Mouse (Mus musculus): ENCODE measurements at regions not wholly inside any gene's neighbourhood (a gene's known extent, or its start where the extent isn't known, plus 50 kb on each side); places are given as distances from the start of the nearest gene placed in this dataset.

- no peaks in the 10 kb centered on the region for H3K4me1 ChIP-seq (ENCODE audit: control insufficient read depth, insufficient read depth, low read length)
- peaks cover 20% of the 10 kb centered on the region for H3K9me3 ChIP-seq (replicated peaks; ENCODE audit: control insufficient read depth, insufficient read depth, low read length, poor library complexity, severe bottlenecking)
- TF ChIP-seq POLR2A (IDR thresholded peaks at IDR 0.05; ENCODE audit: insufficient read depth, low read length): no peak
- no peak for TF ChIP-seq EP300 (IDR thresholded peaks at IDR 0.05; ENCODE audit: insufficient read depth, low read depth, low read length)
- no peak for TF ChIP-seq CTCF (IDR thresholded peaks at IDR 0.05; ENCODE audit: low read depth, low read length)
- no peak overlapping the region for H3K9ac ChIP-seq (ENCODE audit: low read depth, poor library complexity, severe bottlenecking)
- H3K4me3 ChIP-seq (ENCODE audit: low read depth, low read length): no peak overlapping the region
- no peaks in the 10 kb centered on the region for H3K27me3 ChIP-seq (ENCODE audit: control insufficient read depth, insufficient read depth, low read length, poor library complexity, severe bottlenecking)
- no peak overlapping the region for H3K27ac ChIP-seq (ENCODE audit: insufficient read depth, low read length)
- no peaks in the 10 kb centered on the region for H3K36me3 ChIP-seq (ENCODE audit: control insufficient read depth, insufficient read depth, low read length, poor library complexity, severe bottlenecking)
Observed at GRCm38 (mm10) chr13:52047937-52048336, 201.5 kb downstream of the Gadd45g start.

- Histone ChIP-seq H3K27ac (ENCODE audit: insufficient read depth, low read length) (no peak overlapping the region), H3K4me1 (ENCODE audit: control insufficient read depth, insufficient read depth, low read length) (no peaks in the 10 kb centered on the region), H3K9ac (ENCODE audit: low read depth, poor library complexity, severe bottlenecking) (no peak overlapping the region), H3K36me3 (ENCODE audit: control insufficient read depth, insufficient read depth, low read length, poor library complexity, severe bottlenecking) (no peaks in the 10 kb centered on the region), H3K27me3 (ENCODE audit: control insufficient read depth, insufficient read depth, low read length, poor library complexity, severe bottlenecking) (no peaks in the 10 kb centered on the region), H3K4me3 (ENCODE audit: low read depth, low read length) (no peak overlapping the region), H3K9me3 (replicated peaks; ENCODE audit: control insufficient read depth, insufficient read depth, low read length, poor library complexity, severe bottlenecking) (peaks cover 20% of the 10 kb centered on the region)
- TF ChIP-seq CTCF (IDR thresholded peaks at IDR 0.05; ENCODE audit: low read depth, low read length) (no peak), EP300 (IDR thresholded peaks at IDR 0.05; ENCODE audit: insufficient read depth, low read depth, low read length) (no peak), POLR2A (IDR thresholded peaks at IDR 0.05; ENCODE audit: insufficient read depth, low read length) (no peak)
Observed at GRCm38 (mm10) chr13:52048777-52049176, 202.3 kb downstream of the Gadd45g start.

GRCm38 (mm10) chr13:52049249-52049648 lies 202.8 kb downstream of the Gadd45g start:
- TF ChIP-seq CTCF (IDR thresholded peaks at IDR 0.05; ENCODE audit: low read depth, low read length): no peak
- no peak for TF ChIP-seq EP300 (IDR thresholded peaks at IDR 0.05; ENCODE audit: insufficient read depth, low read depth, low read length)
- no peak for TF ChIP-seq POLR2A (IDR thresholded peaks at IDR 0.05; ENCODE audit: insufficient read depth, low read length)
- H3K27me3 ChIP-seq (ENCODE audit: control insufficient read depth, insufficient read depth, low read length, poor library complexity, severe bottlenecking): no peaks in the 10 kb centered on the region

GRCm38 (mm10) chr13:52055741-52056140 lies 209.3 kb downstream of the Gadd45g start:
- TF ChIP-seq POLR2A (IDR thresholded peaks at IDR 0.05; ENCODE audit: insufficient read depth, low read length) (no peak), EP300 (IDR thresholded peaks at IDR 0.05; ENCODE audit: insufficient read depth, low read depth, low read length) (no peak)
- H3K36me3 ChIP-seq (ENCODE audit: control insufficient read depth, insufficient read depth, low read length, poor library complexity, severe bottlenecking): no peaks in the 10 kb centered on the region
- peaks cover 14% of the 10 kb centered on the region for H3K9me3 ChIP-seq (replicated peaks; ENCODE audit: control insufficient read depth, insufficient read depth, low read length, poor library complexity, severe bottlenecking)
- H3K4me1 ChIP-seq (ENCODE audit: control insufficient read depth, insufficient read depth, low read length): no peaks in the 10 kb centered on the region
- H3K27ac ChIP-seq (ENCODE audit: insufficient read depth, low read length): no peak overlapping the region
- H3K27me3 ChIP-seq (ENCODE audit: control insufficient read depth, insufficient read depth, low read length, poor library complexity, severe bottlenecking): no peaks in the 10 kb centered on the region
- H3K9ac ChIP-seq (ENCODE audit: low read depth, poor library complexity, severe bottlenecking): no peak overlapping the region
- H3K4me3 ChIP-seq (ENCODE audit: low read depth, low read length): no peak overlapping the region

More at GRCm38 (mm10) chr13:52049249-52049648, 202.8 kb downstream of the Gadd45g start:
- Histone ChIP-seq H3K27ac (ENCODE audit: insufficient read depth, low read length) (no peak overlapping the region), H3K9me3 (replicated peaks; ENCODE audit: control insufficient read depth, insufficient read depth, low read length, poor library complexity, severe bottlenecking) (peaks cover 24% of the 10 kb centered on the region), H3K4me1 (ENCODE audit: control insufficient read depth, insufficient read depth, low read length) (no peaks in the 10 kb centered on the region), H3K36me3 (ENCODE audit: control insufficient read depth, insufficient read depth, low read length, poor library complexity, severe bottlenecking) (no peaks in the 10 kb centered on the region), H3K4me3 (ENCODE audit: low read depth, low read length) (no peak overlapping the region), H3K9ac (ENCODE audit: low read depth, poor library complexity, severe bottlenecking) (no peak overlapping the region)

- H3K27ac ChIP-seq (ENCODE audit: insufficient read depth, low read length): no peak overlapping the region
- H3K9me3 ChIP-seq (replicated peaks; ENCODE audit: control insufficient read depth, insufficient read depth, low read length, poor library complexity, severe bottlenecking): peaks cover 14% of the 10 kb centered on the region
Observed at GRCm38 (mm10) chr13:52057456-52057855, 211.0 kb downstream of the Gadd45g start.

GRCm38 (mm10) chr13:52059756-52060417 lies 213.4 kb downstream of the Gadd45g start:
- Histone ChIP-seq H3K9ac (ENCODE audit: low read depth, poor library complexity, severe bottlenecking) (no peak overlapping the region), H3K36me3 (ENCODE audit: control insufficient read depth, insufficient read depth, low read length, poor library complexity, severe bottlenecking) (no peaks in the 10 kb centered on the region), H3K27ac (ENCODE audit: insufficient read depth, low read length) (no peak overlapping the region), H3K4me3 (ENCODE audit: low read depth, low read length) (no peak overlapping the region), H3K4me1 (ENCODE audit: control insufficient read depth, insufficient read depth, low read length) (peaks cover 2% of the 10 kb centered on the region), H3K9me3 (replicated peaks; ENCODE audit: control insufficient read depth, insufficient read depth, low read length, poor library complexity, severe bottlenecking) (peaks cover 3% of the 10 kb centered on the region; the same call in 1 of the 2 replicates), H3K27me3 (ENCODE audit: control insufficient read depth, insufficient read depth, low read length, poor library complexity, severe bottlenecking) (no peaks in the 10 kb centered on the region)
- no peak for TF ChIP-seq POLR2A (IDR thresholded peaks at IDR 0.05; ENCODE audit: insufficient read depth, low read length)
- TF ChIP-seq EP300 (IDR thresholded peaks at IDR 0.05; ENCODE audit: insufficient read depth, low read depth, low read length): no peak
- no peak for TF ChIP-seq CTCF (IDR thresholded peaks at IDR 0.05; ENCODE audit: low read depth, low read length)

More at GRCm38 (mm10) chr13:52057456-52057855, 211.0 kb downstream of the Gadd45g start:
- Histone ChIP-seq H3K9ac (ENCODE audit: low read depth, poor library complexity, severe bottlenecking) (no peak overlapping the region), H3K4me3 (ENCODE audit: low read depth, low read length) (no peak overlapping the region), H3K27me3 (ENCODE audit: control insufficient read depth, insufficient read depth, low read length, poor library complexity, severe bottlenecking) (no peaks in the 10 kb centered on the region), H3K36me3 (ENCODE audit: control insufficient read depth, insufficient read depth, low read length, poor library complexity, severe bottlenecking) (no peaks in the 10 kb centered on the region), H3K4me1 (ENCODE audit: control insufficient read depth, insufficient read depth, low read length) (peaks cover 2% of the 10 kb centered on the region)
- TF ChIP-seq EP300 (IDR thresholded peaks at IDR 0.05; ENCODE audit: insufficient read depth, low read depth, low read length) (no peak), CTCF (IDR thresholded peaks at IDR 0.05; ENCODE audit: low read depth, low read length) (no peak), POLR2A (IDR thresholded peaks at IDR 0.05; ENCODE audit: insufficient read depth, low read length) (no peak)

Measured in ES-Bruce4 (cell line).